Mouse (Mus musculus) stomach, postnatal 0 days (tissue): Measurements from ENCODE around the gene Rwdd2a. TPM values are rescaled to one million over a fixed set of nuclear protein-coding genes. Genes with fewer than 3 reads are reported as not detected.

Source experiments
- ATAC-seq: fragments of 200-750 bp; cut with Nextera tagmentation; 2 replicates; pipeline ENCODE4 v1.8.0; 2017; ENCODE audit not compliant: low FRiP score, low TSS enrichment
- DNase-seq: peaks from one replicate; pipeline ENCODE4 v3.0.0-alpha.2; 2016; ENCODE audit warnings: low spot score
- H3K27ac ChIP-seq: fragments of 300-500 bp; sonication (generic); replicated peaks from 2 replicates; pipeline ENCODE4 v1.5.1; 2014; ENCODE audit warnings: mild to moderate bottlenecking, control low read depth
- H3K27me3 ChIP-seq: fragments of 300-500 bp; sonication (generic); 2 replicates; pipeline ENCODE4 v1.6.1; 2014; ENCODE audit warnings: low read length; ENCODE audit not compliant: control insufficient read depth, insufficient read depth
- H3K36me3 ChIP-seq: fragments of 300-500 bp; sonication (generic); 2 replicates; pipeline ENCODE4 v1.6.1; 2014; ENCODE audit warnings: low read length, mixed read lengths; ENCODE audit not compliant: control insufficient read depth, insufficient read depth
- H3K4me1 ChIP-seq: fragments of 300-500 bp; sonication (generic); replicated peaks from 2 replicates; pipeline ENCODE4 v1.6.1; 2014; ENCODE audit warnings: antibody characterized with exemption; ENCODE audit not compliant: control insufficient read depth, insufficient read depth
- H3K4me2 ChIP-seq: fragments of 300-500 bp; sonication (generic); replicated peaks from 2 replicates; pipeline ENCODE4 v1.6.1; 2014; ENCODE audit warnings: low read depth, mild to moderate bottlenecking, control low read depth, moderate library complexity
- H3K4me3 ChIP-seq: fragments of 300-500 bp; sonication (generic); 2 replicates; pipeline ENCODE4 v1.5.1; 2014; ENCODE audit warnings: low read depth, low read length, control low read depth
- H3K9ac ChIP-seq: fragments of 300-500 bp; sonication (generic); 2 replicates; pipeline ENCODE4 v1.6.1; 2014; ENCODE audit warnings: mild to moderate bottlenecking, low read length, control low read depth, mixed read lengths
- H3K9me3 ChIP-seq: fragments of 300-500 bp; sonication (generic); 2 replicates; pipeline ENCODE4 v1.6.1; 2016; ENCODE audit warnings: low read length; ENCODE audit not compliant: control insufficient read depth
- CTCF ChIP-seq: IDR thresholded peaks from 2 replicates; pipeline ENCODE4 v1.5.1; 2016; ENCODE audit warnings: antibody characterized with exemption, low read depth, mild to moderate bottlenecking, moderate library complexity
- EP300 ChIP-seq: optimal IDR thresholded peaks from 2 replicates; pipeline ENCODE3; 2016; ENCODE audit warnings: antibody characterized with exemption
- WGBS: fragments of 180-500 bp; shearing (Covaris S2); extraction: QIAGEN DNeasy Blood & Tissue Kit; methylation state at CpG from one replicate; pipeline ENCODE4 v1.1.7; 2014; 5-methylcytosine and 5-hydroxymethylcytosine counted together
- polyA plus RNA-seq: library from polyadenylated mRNA; unstranded; fragments of >200 nt; fragmentation: Nextera tagmentation; extraction: Ambion mirVana; gene quantifications from 2 replicates; pipeline ENCODE4 v1.2.1, GENCODE M21; 2015

The Rwdd2a gene
- polyA plus RNA-seq, 1 experiment from 2014 or later = 1.7 TPM

- Histone ChIP-seq H3K36me3 (no peaks in the 10 kb centered on the region), H3K9ac (no peak overlapping the region), H3K27ac (no peak overlapping the region), H3K4me3 (no peak overlapping the region), H3K4me1 (no peaks in the 10 kb centered on the region), H3K4me2 (no peak overlapping the region), H3K9me3 (no peaks in the 10 kb centered on the region), H3K27me3 (no peaks in the 10 kb centered on the region)
- no peak for ATAC-seq
- DNase-seq = no peak
- TF ChIP-seq CTCF (no peak), EP300 (no peak)
- 81% methylated on average over 2 of the region's 2 CpGs for WGBS
Measured at GRCm38 (mm10) chr9:86622062-86622461, 50.3 kb downstream of the Rwdd2a start.

GRCm38 (mm10) chr9:86624039-86624438 lies 52.2 kb downstream of the Rwdd2a start:
- no peak for ATAC-seq
- H3K36me3 ChIP-seq = no peaks in the 10 kb centered on the region
- no peaks in the 10 kb centered on the region for H3K4me1 ChIP-seq
- no peak for TF ChIP-seq CTCF
- TF ChIP-seq EP300 = no peak
- DNase-seq = no peak
- WGBS = 84% methylated on average over 12 of the region's 12 CpGs
- no peak overlapping the region for H3K4me2 ChIP-seq
- H3K27me3 ChIP-seq = no peaks in the 10 kb centered on the region
- no peaks in the 10 kb centered on the region for H3K9me3 ChIP-seq
- no peak overlapping the region for H3K27ac ChIP-seq
- H3K4me3 ChIP-seq = no peak overlapping the region
- H3K9ac ChIP-seq = no peak overlapping the region

Other genes starting within 250 kb of the Rwdd2a start
- gene Ube2cbp, start 107.0 kb upstream of the Rwdd2a start, polyA plus RNA-seq = 2.8 and 3.2 TPM in 2 replicates
- 6.7 and 7.2 TPM in 2 replicates for gene Dop1a, start 104.8 kb upstream of the Rwdd2a start, polyA plus RNA-seq
- 18.0 and 21.2 TPM in 2 replicates for gene Pgm3, start 149 bp upstream of the Rwdd2a start, polyA plus RNA-seq
- gene Me1, start 124.0 kb downstream of the Rwdd2a start, polyA plus RNA-seq = 171 and 189 TPM in 2 replicates
- 3.9 and 4.6 TPM in 2 replicates for gene Prss35, start 171.7 kb downstream of the Rwdd2a start, polyA plus RNA-seq